Mouse (Mus musculus) Muller cell, postnatal 12 days (primary cell): ENCODE results near the gene C2cd4a.

ENCODE experiments used
- DNase-seq: peaks from one replicate; pipeline ENCODE4 v3.0.0-alpha.2; 2015; ENCODE audit errors: inconsistent ontology term

Gene C2cd4a

GRCm38 (mm10) chr9:67834535-67834934, 2.4 kb upstream of the C2cd4a start:
- no peak for DNase-seq

- DNase-seq: no peak
Measured at GRCm38 (mm10) chr9:67831359-67832045, 628 bp downstream of the C2cd4a start.

- DNase-seq: peak; percentile 66
Measured at GRCm38 (mm10) chr9:67830411-67831358, 1.4 kb downstream of the C2cd4a start.

GRCm38 (mm10) chr9:67828182-67828581, 3.9 kb downstream of the C2cd4a start:
- peak; percentile 24 for DNase-seq

GRCm38 (mm10) chr9:67825527-67825926, 6.6 kb downstream of the C2cd4a start:
- DNase-seq: no peak

GRCm38 (mm10) chr9:67823131-67823530, 9.0 kb downstream of the C2cd4a start:
- DNase-seq: no peak

GRCm38 (mm10) chr9:67818668-67818950, 13.5 kb downstream of the C2cd4a start:
- DNase-seq: no peak

- no peak for DNase-seq
Measured at GRCm38 (mm10) chr9:67817898-67818667, 14.0 kb downstream of the C2cd4a start.

GRCm38 (mm10) chr9:67816172-67816928, 15.8 kb downstream of the C2cd4a start:
- DNase-seq: no peak

GRCm38 (mm10) chr9:67813665-67814337, 18.3 kb downstream of the C2cd4a start:
- peak; percentile 41 for DNase-seq

- no peak for DNase-seq
Measured at GRCm38 (mm10) chr9:67813171-67813570, 19.0 kb downstream of the C2cd4a start.

GRCm38 (mm10) chr9:67811116-67811515, 21.0 kb downstream of the C2cd4a start:
- no peak for DNase-seq

GRCm38 (mm10) chr9:67810527-67810926, 21.6 kb downstream of the C2cd4a start:
- no peak for DNase-seq

GRCm38 (mm10) chr9:67807000-67807399, 25.1 kb downstream of the C2cd4a start:
- DNase-seq: no peak

GRCm38 (mm10) chr9:67802241-67802640, 29.9 kb downstream of the C2cd4a start:
- peak; percentile 10 for DNase-seq

- peak; percentile 17 for DNase-seq
Measured at GRCm38 (mm10) chr9:67799078-67799819, 32.9 kb downstream of the C2cd4a start.

GRCm38 (mm10) chr9:67795205-67795675, 36.9 kb downstream of the C2cd4a start:
- peak; percentile 46 for DNase-seq

- DNase-seq: no peak
Measured at GRCm38 (mm10) chr9:67794668-67795067, 37.5 kb downstream of the C2cd4a start.

GRCm38 (mm10) chr9:67794216-67794615, 37.9 kb downstream of the C2cd4a start:
- DNase-seq: no peak

- DNase-seq: no peak
Measured at GRCm38 (mm10) chr9:67793501-67793900, 38.6 kb downstream of the C2cd4a start.
